Mouse (Mus musculus) intestine, embryonic 15.5 days (tissue): ENCODE measurements at regions not wholly inside any gene's neighbourhood (a gene's known extent, or its start where the extent isn't known, plus 50 kb on each side); places are given as distances from the start of the nearest gene placed in this dataset.

Source experiments
- ATAC-seq: fragments of 200-750 bp; cut with Nextera tagmentation; 2 replicates; pipeline ENCODE4 v1.8.0; 2017; ENCODE audit warnings: moderate TSS enrichment, moderate library complexity
- H3K27ac ChIP-seq: fragments of 300-500 bp; sonication (generic); 2 replicates; pipeline ENCODE4 v1.5.1; 2015; ENCODE audit warnings: mild to moderate bottlenecking, inconsistent platforms
- H3K27me3 ChIP-seq: fragments of 300-500 bp; sonication (generic); replicated peaks from 2 replicates; pipeline ENCODE4 v1.6.1; 2015; ENCODE audit warnings: inconsistent platforms
- H3K36me3 ChIP-seq: fragments of 300-500 bp; sonication (generic); 2 replicates; pipeline ENCODE4 v1.6.1; 2015; ENCODE audit warnings: inconsistent platforms
- H3K4me1 ChIP-seq: fragments of 300-500 bp; sonication (generic); replicated peaks from 2 replicates; pipeline ENCODE4 v1.6.1; 2015; ENCODE audit warnings: inconsistent platforms
- H3K4me2 ChIP-seq: fragments of 300-500 bp; sonication (generic); replicated peaks from 2 replicates; pipeline ENCODE4 v1.6.1; 2015; ENCODE audit warnings: mild to moderate bottlenecking, inconsistent platforms
- H3K4me3 ChIP-seq: fragments of 300-500 bp; sonication (generic); replicated peaks from 2 replicates; pipeline ENCODE4 v1.5.1; 2015; ENCODE audit warnings: inconsistent platforms
- H3K9ac ChIP-seq: fragments of 300-500 bp; sonication (generic); 2 replicates; pipeline ENCODE4 v1.6.1; 2015; ENCODE audit warnings: inconsistent platforms
- H3K9me3 ChIP-seq: fragments of 300-500 bp; sonication (generic); 2 replicates; pipeline ENCODE4 v1.6.1; 2016; ENCODE audit warnings: inconsistent platforms
- WGBS: fragments of 180-500 bp; shearing (Covaris S2); methylation state at CpG from one replicate; pipeline ENCODE4 v1.1.7; 2015; 5-methylcytosine and 5-hydroxymethylcytosine counted together

DNA sequence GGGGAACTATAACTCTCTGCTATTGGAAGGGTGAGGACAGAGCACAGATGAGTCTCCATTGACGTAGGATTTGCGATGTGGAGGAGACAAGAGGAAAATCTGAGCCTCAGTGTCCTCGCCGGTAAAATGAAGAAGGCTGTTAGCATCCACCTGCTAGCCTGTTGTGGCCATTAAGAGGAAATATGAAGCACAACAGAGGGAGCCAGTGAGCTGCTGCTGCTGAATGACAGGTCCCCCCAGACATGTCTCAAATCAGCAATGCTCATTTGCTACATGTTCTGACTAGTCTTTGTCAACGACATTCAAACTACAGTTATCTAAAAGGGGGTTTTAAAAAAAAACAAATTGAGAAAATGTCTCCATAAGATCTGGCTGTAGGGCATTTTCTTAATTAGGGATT lies 164.6 kb upstream of the Prok2 start:
- Histone ChIP-seq H3K4me2 (no peak overlapping the region), H3K27ac (no peak overlapping the region), H3K36me3 (no peaks in the 10 kb centered on the region), H3K9me3 (no peaks in the 10 kb centered on the region), H3K4me1 (no peaks in the 10 kb centered on the region), H3K4me3 (no peak overlapping the region), H3K9ac (no peak overlapping the region), H3K27me3 (no peaks in the 10 kb centered on the region)
- 90% methylated on average over 5 of the region's 5 CpGs for WGBS
- no peak for ATAC-seq

DNA sequence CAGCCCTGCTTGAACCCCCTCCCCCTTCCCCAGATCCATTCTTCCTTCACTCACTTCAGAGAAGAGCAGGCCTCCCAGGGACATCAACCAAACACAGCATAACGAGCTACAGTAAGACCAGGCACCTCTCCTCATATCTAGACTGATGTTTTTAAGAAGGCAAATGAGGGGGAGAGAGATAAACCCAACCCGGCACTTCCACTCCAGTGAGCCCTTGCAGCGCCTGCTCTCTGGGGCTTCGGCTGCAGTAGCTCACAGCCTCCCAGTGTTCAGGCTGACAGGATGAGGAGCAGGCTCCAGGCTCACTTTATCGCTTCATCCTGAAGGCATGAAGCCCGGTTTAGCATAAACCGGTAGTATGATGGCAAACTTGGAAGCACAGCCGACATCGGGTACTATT lies 162.9 kb upstream of the Prok2 start:
- Histone ChIP-seq H3K4me3 (no peak overlapping the region), H3K4me1 (no peaks in the 10 kb centered on the region), H3K27ac (no peak overlapping the region), H3K36me3 (no peaks in the 10 kb centered on the region), H3K9me3 (no peaks in the 10 kb centered on the region), H3K4me2 (no peak overlapping the region), H3K27me3 (no peaks in the 10 kb centered on the region), H3K9ac (no peak overlapping the region)
- WGBS = 30% methylated on average over 9 of the region's 9 CpGs
- no peak for ATAC-seq

DNA sequence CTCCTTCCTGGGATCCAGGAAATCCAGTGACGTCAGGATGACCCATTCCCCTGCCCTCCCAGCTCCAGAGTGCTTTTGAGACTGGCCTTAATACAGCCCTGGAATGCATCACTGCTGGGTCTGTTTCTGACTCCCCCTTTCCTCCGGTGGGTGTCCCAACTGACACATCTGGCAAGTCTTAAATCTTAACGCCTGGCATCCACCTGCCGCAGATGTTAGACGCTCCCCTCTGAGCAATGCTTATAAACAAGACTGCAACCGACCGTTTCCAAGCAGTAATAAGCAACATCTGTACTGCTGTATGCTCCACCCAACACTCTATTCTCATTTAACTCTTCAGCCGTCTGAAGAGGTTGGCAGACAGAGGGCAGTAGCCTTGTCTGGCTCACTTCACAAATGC lies 161.7 kb upstream of the Prok2 start:
- Histone ChIP-seq H3K36me3 (no peaks in the 10 kb centered on the region), H3K9ac (no peak overlapping the region), H3K4me1 (no peaks in the 10 kb centered on the region), H3K27ac (no peak overlapping the region), H3K4me2 (no peak overlapping the region), H3K9me3 (no peaks in the 10 kb centered on the region), H3K4me3 (no peak overlapping the region), H3K27me3 (no peaks in the 10 kb centered on the region)
- 39% methylated on average over 8 of the region's 8 CpGs for WGBS
- no peak for ATAC-seq

DNA sequence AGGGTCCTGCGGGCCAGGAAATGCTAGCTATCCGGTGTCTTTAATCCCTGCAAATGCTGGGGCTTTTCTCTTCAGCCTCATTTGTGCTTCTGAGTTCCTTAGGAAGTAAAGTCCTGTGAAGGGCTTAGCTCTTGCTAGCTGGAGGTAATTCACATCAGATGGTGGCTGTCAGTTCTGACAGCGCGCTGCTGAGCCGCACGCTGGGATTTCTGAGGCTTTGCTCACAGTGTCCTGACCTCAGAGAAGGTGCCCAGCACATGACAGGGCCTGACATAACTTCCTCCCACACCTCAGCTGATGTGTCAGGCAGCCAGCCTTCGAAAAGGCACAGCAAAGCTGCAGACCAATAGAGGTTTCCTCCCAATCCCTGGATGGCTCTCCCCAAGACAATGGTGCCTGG lies 158.6 kb upstream of the Prok2 start:
- no peaks in the 10 kb centered on the region for H3K27me3 ChIP-seq
- no peaks in the 10 kb centered on the region for H3K9me3 ChIP-seq
- ATAC-seq = no peak
- H3K4me3 ChIP-seq = no peak overlapping the region
- no peak overlapping the region for H3K4me2 ChIP-seq
- H3K9ac ChIP-seq = no peak overlapping the region
- WGBS = 28% methylated on average over 7 of the region's 7 CpGs
- H3K4me1 ChIP-seq = no peaks in the 10 kb centered on the region
- no peak overlapping the region for H3K27ac ChIP-seq
- no peaks in the 10 kb centered on the region for H3K36me3 ChIP-seq

DNA sequence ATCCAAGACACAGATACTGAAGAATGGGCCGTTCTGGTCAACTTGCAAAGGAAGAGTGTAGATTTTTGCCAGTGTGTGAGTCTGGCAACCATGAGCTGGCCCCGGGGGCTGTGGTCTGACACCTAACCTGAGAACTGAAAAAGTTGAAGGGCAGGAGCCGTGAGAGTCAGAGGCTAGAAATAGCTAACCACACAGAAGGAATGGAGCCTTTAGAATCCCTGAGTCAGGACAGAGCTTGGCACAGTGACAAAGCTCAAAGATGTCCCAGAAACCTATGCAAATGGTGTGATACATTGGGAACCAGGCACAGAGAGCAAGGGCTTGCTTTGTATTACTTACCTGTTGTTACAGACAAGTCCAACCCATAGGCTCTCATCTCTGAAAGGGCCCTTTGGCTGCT lies 157.9 kb upstream of the Prok2 start:
- H3K4me1 ChIP-seq = no peaks in the 10 kb centered on the region
- no peak overlapping the region for H3K4me3 ChIP-seq
- H3K9me3 ChIP-seq = no peaks in the 10 kb centered on the region
- no peaks in the 10 kb centered on the region for H3K27me3 ChIP-seq
- H3K9ac ChIP-seq = no peak overlapping the region
- H3K36me3 ChIP-seq = no peaks in the 10 kb centered on the region
- H3K4me2 ChIP-seq = no peak overlapping the region
- no peak overlapping the region for H3K27ac ChIP-seq
- 75% methylated on average over 3 of the region's 3 CpGs for WGBS
- no peak for ATAC-seq

DNA sequence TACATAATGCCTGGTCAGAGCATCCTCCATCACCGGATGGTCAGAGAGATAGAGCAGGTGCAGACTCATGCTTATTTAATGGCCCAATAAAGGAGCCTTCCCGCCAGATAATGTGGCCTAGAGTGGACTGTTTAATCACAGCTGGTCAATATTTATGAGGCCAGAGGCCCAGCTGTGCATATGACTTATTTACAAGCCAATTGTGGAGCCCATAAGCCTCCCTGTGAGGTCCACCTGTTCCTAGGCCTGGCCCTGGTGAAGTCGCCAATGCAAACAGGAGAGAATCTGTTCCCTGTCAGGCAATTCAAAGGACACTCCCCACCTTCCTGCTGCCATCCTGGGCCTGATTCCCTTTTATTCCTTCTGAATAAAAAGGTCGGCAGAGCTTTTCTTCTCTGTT lies 155.4 kb upstream of the Prok2 start:
- Histone ChIP-seq H3K27ac (no peak overlapping the region), H3K9me3 (no peaks in the 10 kb centered on the region), H3K36me3 (no peaks in the 10 kb centered on the region), H3K9ac (no peak overlapping the region), H3K4me2 (no peak overlapping the region), H3K4me3 (no peak overlapping the region), H3K27me3 (no peaks in the 10 kb centered on the region), H3K4me1 (no peaks in the 10 kb centered on the region)
- WGBS = 36% methylated on average over 4 of the region's 4 CpGs
- no peak for ATAC-seq

DNA sequence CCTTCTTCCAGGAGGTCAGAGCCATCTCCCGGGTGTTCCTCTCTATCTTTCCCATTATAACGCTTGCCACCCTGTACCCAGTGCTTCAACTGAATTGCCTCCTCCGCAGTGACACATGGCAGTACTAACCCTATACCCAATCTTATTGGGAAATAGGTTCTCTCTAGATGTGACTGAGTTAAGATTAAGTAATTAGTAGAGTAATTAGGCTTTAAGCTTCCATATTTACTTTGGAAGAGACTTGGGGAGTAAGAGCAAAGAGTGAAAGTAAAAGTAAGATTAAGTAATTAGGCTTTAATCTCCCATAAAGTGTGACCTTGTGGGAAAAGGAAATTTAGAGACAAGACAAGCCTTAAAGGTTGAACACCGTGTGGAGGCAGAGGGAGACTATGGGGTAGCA lies 148.7 kb upstream of the Prok2 start:
- no peak overlapping the region for H3K4me2 ChIP-seq
- no peak overlapping the region for H3K27ac ChIP-seq
- H3K4me1 ChIP-seq = no peaks in the 10 kb centered on the region
- no peak overlapping the region for H3K9ac ChIP-seq
- no peak overlapping the region for H3K4me3 ChIP-seq
- H3K27me3 ChIP-seq = no peaks in the 10 kb centered on the region
- no peaks in the 10 kb centered on the region for H3K9me3 ChIP-seq
- no peak for ATAC-seq
- H3K36me3 ChIP-seq = no peaks in the 10 kb centered on the region
- WGBS = 84% methylated on average over 4 of the region's 4 CpGs

DNA sequence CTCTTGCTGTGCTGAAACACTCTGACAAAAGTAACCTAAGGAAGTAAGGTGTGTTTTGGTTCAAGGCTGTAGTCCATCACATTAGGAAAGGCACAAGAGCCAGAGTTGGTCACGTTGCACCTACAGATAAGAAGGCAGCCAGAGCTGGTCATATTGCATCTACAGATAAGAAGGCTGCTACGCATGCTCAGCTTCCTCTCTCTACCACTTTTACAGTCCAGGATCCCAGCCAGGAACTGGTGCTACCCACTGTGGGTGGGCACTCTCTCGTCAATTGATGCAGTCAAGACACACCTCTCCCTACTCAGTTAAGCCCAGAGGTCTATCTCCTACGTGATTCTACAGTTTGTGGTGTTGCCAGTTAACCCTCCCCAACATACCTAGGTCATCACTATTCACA lies 147.8 kb upstream of the Prok2 start:
- WGBS = 63% methylated on average over 4 of the region's 4 CpGs

DNA sequence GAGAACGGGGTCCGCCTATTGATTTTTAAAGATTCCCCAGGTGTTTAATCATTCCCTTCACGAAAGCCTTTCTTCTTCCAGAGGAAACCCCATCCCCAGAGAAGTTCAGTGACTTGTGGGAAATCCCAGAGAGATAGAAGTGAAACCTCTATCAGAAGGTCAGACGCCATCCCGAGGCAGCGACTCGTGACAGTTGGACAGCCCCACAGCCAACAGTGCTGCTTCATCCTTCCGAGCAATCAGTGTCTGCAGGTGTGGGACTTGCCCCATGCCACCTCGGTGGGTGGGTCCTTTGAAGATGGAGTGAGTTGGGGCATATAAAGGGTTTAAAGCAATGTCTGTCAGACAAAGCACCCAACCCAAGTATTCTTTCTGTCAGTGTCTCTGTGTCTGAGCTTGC lies 139.9 kb upstream of the Prok2 start:
- Histone ChIP-seq H3K36me3 (no peaks in the 10 kb centered on the region), H3K4me3 (no peak overlapping the region), H3K9ac (no peak overlapping the region), H3K27me3 (no peaks in the 10 kb centered on the region), H3K4me2 (no peak overlapping the region), H3K4me1 (no peaks in the 10 kb centered on the region), H3K9me3 (no peaks in the 10 kb centered on the region), H3K27ac (no peak overlapping the region)
- WGBS = 71% methylated on average over 9 of the region's 9 CpGs
- ATAC-seq = no peak

More for the DNA sequence above, 147.8 kb upstream of the Prok2 start:
- H3K4me1 ChIP-seq = no peaks in the 10 kb centered on the region
- H3K4me2 ChIP-seq = no peak overlapping the region
- H3K9ac ChIP-seq = no peak overlapping the region
- H3K36me3 ChIP-seq = no peaks in the 10 kb centered on the region
- ATAC-seq = no peak
- no peaks in the 10 kb centered on the region for H3K27me3 ChIP-seq
- no peaks in the 10 kb centered on the region for H3K9me3 ChIP-seq
- no peak overlapping the region for H3K27ac ChIP-seq
- no peak overlapping the region for H3K4me3 ChIP-seq

DNA sequence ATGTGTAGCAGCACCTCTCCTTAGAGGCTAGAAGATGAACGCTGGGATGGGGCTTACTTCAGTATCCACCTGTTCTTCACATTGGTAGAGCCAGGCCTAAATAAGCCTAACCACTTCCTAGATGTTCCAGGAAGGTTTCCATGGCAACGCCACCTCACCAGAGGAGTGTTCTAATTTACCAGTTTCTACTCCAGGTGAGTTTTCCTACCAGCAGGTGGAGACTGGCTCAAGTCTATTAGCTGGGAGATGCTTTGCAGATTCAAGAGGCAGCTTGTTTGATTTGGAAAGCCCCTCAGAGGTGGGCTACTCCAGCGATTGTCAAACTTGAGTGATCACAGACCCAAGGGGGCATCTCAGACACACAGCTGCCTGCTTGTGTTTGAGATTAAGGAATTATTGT lies 138.8 kb upstream of the Prok2 start:
- Histone ChIP-seq H3K9ac (no peak overlapping the region), H3K4me2 (no peak overlapping the region), H3K4me1 (no peaks in the 10 kb centered on the region), H3K27ac (no peak overlapping the region), H3K4me3 (no peak overlapping the region), H3K27me3 (no peaks in the 10 kb centered on the region), H3K9me3 (no peaks in the 10 kb centered on the region), H3K36me3 (no peaks in the 10 kb centered on the region)
- 55% methylated on average over 3 of the region's 3 CpGs for WGBS
- peak; percentile 41; the same call in 1 of the 2 replicates for ATAC-seq

DNA sequence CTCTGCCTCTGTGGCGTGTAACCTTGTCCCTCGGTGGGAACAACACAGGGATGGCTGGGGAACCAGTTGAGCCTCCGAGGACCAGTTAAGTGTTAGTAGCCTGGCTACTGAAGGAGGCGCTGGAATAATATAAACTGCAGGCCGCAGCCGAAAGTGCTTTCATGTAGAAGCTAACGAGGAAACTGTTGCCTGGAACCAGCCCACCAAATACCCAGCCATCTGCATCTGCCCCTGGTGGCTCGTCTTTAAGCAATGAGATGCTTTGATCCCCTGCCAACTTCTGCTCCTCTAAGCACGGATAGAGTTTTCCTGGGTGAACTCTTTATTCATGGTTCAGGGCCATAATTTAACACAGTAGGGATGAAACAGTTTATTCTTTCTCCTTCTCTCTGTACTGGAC lies 137.2 kb upstream of the Prok2 start:
- Histone ChIP-seq H3K36me3 (no peaks in the 10 kb centered on the region), H3K9me3 (no peaks in the 10 kb centered on the region), H3K4me2 (no peak overlapping the region), H3K27me3 (no peaks in the 10 kb centered on the region), H3K4me3 (no peak overlapping the region), H3K9ac (no peak overlapping the region), H3K4me1 (no peaks in the 10 kb centered on the region), H3K27ac (no peak overlapping the region)
- no peak for ATAC-seq
- WGBS = 55% methylated on average over 9 of the region's 9 CpGs

DNA sequence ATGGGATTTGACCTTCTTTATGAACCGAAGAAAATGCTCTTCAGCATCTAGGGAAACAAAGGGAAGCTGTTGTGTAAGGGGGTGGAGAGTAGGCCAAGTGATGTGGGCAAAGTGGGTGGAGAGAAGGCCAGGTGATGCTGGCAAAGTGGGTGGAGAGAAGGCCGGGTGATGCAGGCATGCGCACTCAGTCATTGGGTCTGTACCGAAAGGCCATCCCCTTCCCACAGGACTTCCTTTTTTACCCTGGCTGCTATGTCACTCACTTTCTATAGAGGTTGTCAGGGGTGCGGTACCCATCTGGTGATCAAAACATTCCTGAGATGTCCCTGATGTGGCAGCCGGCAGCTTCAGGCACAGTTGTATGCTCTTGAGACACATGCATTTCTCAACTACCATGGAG lies 131.2 kb upstream of the Prok2 start:
- 74% methylated on average over 6 of the region's 6 CpGs for WGBS
- Histone ChIP-seq H3K9ac (no peak overlapping the region), H3K4me1 (no peaks in the 10 kb centered on the region), H3K9me3 (no peaks in the 10 kb centered on the region), H3K27me3 (no peaks in the 10 kb centered on the region), H3K36me3 (no peaks in the 10 kb centered on the region), H3K4me2 (no peak overlapping the region), H3K27ac (no peak overlapping the region), H3K4me3 (no peak overlapping the region)
- ATAC-seq = no peak

DNA sequence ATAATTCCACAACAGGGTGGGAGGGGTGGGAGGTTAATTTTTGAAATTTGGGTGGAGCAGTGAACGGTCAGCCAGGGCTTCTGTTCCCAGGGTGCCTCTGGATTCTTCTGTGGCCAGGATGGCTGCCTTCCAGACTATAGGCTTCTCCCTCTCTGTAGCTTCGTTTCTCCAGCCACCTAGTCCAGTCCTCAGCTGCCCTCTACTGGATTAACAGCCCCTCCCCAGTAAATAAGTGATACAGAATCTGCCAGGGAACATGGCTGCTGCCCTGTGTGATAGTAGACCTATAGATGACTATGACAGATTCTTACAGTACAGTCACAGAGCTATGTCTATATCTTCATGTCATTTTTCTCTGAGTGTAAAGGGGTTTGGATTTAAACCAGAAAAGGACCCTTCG lies 127.5 kb upstream of the Prok2 start:
- no peaks in the 10 kb centered on the region for H3K4me1 ChIP-seq
- H3K27me3 ChIP-seq = no peaks in the 10 kb centered on the region
- no peak overlapping the region for H3K27ac ChIP-seq
- no peaks in the 10 kb centered on the region for H3K9me3 ChIP-seq
- WGBS = 51% methylated on average over 3 of the region's 3 CpGs
- no peak overlapping the region for H3K4me2 ChIP-seq
- no peak for ATAC-seq
- no peak overlapping the region for H3K4me3 ChIP-seq
- H3K9ac ChIP-seq = no peak overlapping the region
- no peaks in the 10 kb centered on the region for H3K36me3 ChIP-seq

DNA sequence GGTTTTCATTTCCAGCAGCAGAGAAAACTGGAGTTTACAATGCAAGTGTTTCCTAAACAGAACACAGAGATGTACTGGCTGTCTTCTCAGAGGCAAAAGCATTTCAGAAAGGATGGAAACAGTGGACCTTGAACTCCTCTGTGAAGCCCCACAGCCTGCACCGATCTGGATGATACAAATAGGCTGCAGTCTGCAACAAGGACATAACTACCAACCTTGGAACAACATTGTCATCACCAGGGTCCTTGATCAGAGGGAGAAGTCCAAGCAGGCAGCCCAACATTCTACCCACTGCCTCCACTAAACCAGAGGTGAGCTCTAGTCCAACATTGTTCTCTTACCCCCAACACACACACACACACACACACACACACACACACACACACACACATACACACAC lies 124.5 kb upstream of the Prok2 start:
- H3K27me3 ChIP-seq = no peaks in the 10 kb centered on the region
- no peaks in the 10 kb centered on the region for H3K36me3 ChIP-seq
- no peak overlapping the region for H3K4me2 ChIP-seq
- no peaks in the 10 kb centered on the region for H3K9me3 ChIP-seq
- WGBS = 66% methylated on average over 1 of the region's 1 CpGs
- H3K4me1 ChIP-seq = no peaks in the 10 kb centered on the region
- no peak overlapping the region for H3K9ac ChIP-seq
- no peak for ATAC-seq
- H3K27ac ChIP-seq = no peak overlapping the region
- no peak overlapping the region for H3K4me3 ChIP-seq
